Mouse (Mus musculus) cerebellum, postnatal 25 days (tissue): Measurements from ENCODE around the gene Sema5b.
"Not testable (repeated sequence)": the region's sequence is repeated elsewhere in the genome, so short reads cannot be mapped to it uniquely, and the experiment has no call there.

Source experiments
- DNase-seq, 2 experiments: peaks; one replicate each; pipeline ENCODE4 v3.0.0; 2021; ENCODE audit warnings: mixed read lengths in 2 of 2

The Sema5b gene

GRCm38 (mm10) chr16:35555596-35556482 lies 14.9 kb downstream of the Sema5b start:
- DNase-seq: no peak

DNA sequence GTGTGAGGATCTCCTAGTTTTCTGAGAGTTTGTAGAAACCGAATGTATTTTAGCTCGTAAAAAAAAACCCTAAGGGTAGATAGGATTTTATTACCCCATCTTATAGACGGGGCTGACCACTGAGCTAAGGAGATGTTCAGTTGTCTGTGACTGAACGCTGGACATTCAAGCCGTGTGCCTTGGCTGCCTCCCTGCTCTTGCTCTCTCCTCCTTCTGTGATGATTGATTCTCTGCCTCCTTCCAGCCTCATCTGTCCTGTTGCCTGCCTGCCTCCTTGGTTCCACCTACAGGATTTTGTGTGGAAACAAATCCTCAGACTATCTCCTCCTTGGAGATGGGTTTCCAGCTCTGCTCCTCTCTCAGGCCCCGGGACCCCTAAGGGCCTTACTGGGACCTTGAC lies 16.1 kb downstream of the Sema5b start:
- no peak for DNase-seq

DNA sequence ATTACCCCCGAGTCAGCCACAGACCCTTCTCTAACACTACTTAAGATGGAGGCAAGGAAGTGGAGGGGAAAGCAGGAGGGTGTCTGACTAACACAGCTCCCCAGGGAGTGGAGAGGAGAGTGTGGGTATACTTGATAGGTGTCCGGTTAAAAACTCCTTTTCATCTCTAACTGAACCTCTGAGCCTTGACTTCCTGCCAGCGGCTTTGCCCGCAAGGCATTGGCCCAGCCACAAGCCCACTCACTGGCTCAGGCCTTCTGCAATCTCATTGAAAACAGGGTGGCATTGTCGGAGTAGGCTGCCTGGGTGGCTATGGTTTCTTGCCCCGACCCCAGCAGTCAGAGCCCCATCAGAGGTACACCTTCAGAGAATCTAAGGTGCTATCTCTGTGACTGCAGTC lies 20.6 kb downstream of the Sema5b start:
- DNase-seq: no peak

DNA sequence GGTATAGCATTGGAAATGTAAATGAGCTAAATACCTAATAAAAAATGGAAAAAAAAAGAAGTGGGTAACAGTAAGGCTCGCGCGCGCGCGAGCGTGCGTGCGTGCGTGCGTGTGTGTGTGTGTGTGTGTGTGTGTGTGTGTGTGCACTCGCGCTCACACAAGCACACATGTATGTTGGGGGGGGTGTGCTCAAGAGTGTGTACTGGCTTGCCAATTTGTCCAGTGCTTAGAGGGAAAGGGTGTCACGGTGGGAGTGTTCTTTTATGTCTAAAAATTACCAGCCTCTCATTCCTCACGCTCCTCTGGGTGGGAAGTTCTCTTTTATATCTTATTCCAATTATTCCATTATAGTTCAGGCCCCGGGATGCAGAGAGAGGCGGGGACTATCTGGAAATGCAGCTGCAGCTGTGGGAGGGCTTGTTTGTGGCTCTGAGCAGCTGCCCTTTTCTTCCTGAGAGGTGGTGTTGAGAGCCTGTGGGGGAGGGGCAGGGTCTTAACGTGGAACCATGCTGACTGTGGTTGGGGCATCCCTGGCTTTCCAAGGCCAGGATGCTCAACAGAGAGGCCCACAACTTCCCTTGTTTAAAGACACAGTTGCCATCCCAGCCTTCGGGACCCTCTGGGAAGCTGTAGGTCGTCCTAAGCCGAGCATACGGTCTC lies 23.4 kb downstream of the Sema5b start:
- DNase-seq: no peak

DNA sequence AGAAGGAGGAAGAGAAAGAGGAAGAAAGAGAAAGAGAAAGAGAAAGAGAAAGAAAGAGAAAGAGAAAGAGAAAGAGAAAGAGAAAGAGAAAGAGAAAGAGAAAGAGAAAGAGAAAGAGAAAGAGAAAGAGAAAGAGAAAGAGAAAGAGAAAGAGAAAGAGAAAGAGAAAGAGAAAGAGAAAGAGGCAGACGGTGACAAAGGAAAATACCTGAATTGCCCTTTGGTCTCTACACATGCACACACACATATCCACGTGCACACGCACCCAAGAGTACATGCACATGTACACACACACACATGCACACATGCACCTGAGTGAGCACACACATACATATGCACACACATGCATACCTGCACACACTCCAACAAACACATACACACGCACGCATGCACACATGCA lies 24.7 kb downstream of the Sema5b start:
- not testable (repeated sequence) for DNase-seq

GRCm38 (mm10) chr16:35568225-35568880 lies 27.4 kb downstream of the Sema5b start:
- no peak for DNase-seq

- DNase-seq: no peak
Observed at GRCm38 (mm10) chr16:35569347-35569746, 28.4 kb downstream of the Sema5b start.

DNA sequence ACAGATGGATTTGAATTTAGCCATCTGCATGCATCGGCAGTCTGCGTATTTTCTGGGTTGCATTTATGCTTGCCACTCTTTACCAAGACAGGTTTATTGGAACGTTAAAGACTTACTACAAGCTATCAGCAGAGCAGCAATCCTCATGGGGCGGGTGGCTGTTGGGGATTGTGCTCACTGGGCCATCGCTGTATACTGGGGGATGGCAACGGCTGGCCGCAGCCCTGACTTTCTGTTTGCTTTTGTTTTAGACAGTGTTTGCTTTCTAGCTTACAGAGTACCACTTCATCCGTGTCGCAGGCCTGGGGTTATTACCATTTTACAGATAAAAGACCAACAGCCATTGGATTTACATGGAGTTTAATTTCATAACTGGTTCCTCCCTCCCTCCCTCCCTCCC lies 28.8 kb downstream of the Sema5b start:
- no peak for DNase-seq

- no peak for DNase-seq
Observed at GRCm38 (mm10) chr16:35570627-35571026, 29.7 kb downstream of the Sema5b start.

DNA sequence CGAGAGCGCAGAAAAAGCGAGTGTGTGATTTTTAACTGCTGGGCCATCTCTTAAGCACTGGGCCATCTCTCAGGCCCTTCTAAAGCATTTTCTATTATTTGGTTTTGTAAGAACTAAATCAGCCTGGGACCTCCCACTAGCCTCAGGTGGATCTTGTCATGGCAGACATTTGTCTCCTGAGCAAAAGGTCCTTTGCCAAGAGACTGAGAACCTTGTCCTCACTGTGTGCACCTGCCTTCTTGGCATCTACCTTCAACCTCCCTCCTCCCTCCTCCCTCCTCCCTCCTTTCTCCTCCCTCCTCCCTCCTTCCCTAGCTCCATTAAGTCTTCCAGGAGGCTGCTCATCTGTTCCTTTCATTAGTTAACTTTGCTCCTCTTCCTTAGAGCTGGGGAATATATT lies 32.6 kb downstream of the Sema5b start:
- DNase-seq: peak in 1 of 2 experiments; percentile 49

GRCm38 (mm10) chr16:35577181-35577941 lies 36.4 kb downstream of the Sema5b start:
- peak; percentile 91 to 93 for DNase-seq

DNA sequence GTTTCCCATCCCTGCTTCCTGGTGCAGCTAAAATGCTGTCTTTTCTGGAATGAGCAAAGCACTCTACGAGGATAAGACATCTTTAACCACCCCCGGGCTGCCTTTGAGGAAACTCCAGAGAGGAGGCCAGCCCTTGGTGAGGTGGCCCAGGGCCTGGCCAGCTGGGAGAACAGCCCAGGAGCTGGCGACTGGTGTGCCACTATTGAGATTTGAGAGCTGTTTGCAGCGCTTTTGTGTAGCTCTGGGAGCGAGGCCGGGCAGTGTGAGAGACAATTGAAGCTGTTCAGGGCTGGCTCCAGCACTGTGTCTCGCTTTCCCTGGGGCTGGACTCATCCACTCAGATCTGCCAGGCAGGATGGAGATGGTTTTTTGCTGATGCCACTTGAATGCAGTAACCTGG lies 40.4 kb downstream of the Sema5b start:
- DNase-seq: no peak

DNA sequence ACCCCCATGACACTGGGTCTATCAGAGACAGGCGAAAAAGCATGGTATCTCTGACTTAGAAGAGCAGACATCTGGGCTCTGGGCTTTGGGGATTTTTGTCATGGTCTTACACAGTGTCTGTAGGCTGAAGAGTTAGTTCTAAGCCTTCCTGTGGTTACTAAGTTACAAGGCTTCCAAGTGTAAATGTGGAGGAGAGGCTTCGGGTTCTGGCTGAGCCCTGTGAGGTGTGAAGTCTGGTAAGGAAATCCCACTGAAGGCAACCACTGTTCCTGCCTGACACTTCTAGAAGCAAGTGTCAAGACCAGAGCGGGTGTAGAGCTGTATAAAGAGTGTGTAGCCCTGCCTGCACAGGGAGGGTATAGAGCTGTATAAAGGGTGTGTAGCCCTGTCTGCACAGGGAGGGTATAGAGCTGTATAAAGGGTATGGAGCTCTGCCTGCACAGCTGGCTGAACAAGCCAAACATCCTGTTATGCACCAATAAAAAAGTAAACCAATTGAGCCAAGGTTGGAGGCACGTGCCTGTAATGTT lies 42.7 kb downstream of the Sema5b start:
- DNase-seq: no peak

GRCm38 (mm10) chr16:35585126-35585694 lies 44.3 kb downstream of the Sema5b start:
- DNase-seq: no peak

GRCm38 (mm10) chr16:35587046-35587779 lies 46.3 kb downstream of the Sema5b start:
- no peak for DNase-seq

DNA sequence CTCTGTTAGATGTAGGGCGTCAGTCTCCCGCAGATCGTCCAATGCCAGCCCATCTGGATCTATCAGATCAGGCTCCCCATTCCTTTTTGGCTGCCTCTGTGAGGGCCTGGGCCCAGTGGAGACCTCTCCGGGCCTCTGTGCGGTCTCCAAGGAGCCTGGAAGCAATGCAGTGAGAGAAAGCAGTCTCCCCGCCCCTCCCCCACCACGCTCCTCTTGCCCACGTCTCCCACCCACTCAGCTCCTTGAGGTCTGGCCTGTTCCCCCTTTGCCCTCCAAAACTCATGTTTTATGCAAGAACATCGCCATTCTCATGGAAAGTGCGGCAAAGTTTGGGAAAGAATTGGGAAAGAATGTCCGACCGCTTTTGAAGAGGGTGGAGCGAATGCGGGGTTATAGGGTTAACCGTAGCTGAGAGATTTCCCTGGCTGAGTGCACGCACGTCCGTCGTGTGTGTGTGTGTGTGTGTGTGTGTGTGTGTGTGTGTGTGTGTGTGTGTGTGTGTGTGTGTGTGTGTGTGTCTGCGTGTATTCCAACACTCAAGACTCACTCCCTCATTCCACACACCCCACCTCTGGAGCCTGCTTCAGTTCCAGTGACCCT lies 47.0 kb downstream of the Sema5b start:
- DNase-seq: no peak

GRCm38 (mm10) chr16:35588731-35589151 lies 47.8 kb downstream of the Sema5b start:
- DNase-seq: no peak

DNA sequence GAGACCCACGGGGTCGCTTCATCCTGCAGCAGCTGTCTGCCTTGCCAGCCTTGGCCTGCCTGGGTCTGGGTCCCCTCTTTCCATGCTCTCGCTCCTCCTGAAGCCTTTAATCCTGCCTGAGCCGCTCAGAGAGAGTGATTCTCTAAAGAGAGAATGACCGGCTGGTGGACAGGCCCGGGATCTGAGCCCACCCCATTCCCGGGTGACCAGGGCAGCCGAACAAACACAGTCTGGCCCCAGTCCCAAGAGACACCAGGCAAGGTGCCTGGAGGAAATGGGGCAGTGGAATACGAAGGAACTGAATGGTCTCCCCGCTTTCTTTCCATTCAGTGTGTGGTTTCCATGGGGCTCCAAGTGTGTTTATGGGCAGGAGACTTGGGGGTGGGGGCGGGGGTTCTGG lies 50.8 kb downstream of the Sema5b start:
- peak in 1 of 2 experiments; percentile 54 for DNase-seq

DNA sequence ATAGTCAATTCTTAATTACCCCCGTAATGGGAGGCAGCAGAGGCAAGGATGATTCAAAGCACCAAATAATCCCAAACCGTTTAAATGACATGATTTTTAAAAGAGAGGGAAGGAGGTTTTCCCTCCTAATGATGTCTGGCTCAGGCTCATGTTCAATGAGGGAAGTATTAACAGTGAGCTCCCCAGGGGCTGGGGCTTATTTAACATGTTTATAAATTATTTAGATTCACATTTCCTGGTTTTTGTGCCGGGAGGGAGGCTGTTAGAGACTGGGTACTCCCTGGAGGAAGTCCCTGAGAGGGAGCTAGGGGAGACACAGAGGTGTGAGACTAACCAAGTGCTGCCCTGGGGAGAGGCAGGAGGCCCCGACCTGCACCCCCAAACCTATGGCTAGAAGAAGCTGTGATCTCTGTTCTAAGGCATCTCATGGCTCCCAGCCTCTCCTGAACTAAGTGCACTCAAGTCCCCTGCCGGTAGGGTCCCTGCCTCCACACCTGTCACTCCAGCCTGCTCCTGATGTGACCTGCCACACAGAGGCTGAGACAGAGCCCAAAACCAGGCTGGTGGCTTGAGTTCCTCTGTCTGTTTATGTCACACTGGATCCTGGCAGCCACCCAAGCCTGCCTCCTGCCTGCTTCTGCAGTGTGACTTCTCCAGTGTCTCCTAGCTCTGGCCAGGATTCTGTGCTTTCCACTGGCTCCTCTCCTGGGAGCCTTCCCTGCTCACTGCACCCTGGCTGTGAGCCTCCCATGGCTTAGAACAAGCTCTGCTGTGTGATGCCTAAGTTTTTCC lies 51.5 kb downstream of the Sema5b start:
- peak; percentile 61 to 78 for DNase-seq

GRCm38 (mm10) chr16:35593474-35593873 lies 52.5 kb downstream of the Sema5b start:
- DNase-seq: no peak
